Mouse (Mus musculus) fat pad, adult 2 months (tissue): Measurements from ENCODE around the gene Phospho2.
"Not testable (repeated sequence)": the region's sequence is repeated elsewhere in the genome, so short reads cannot be mapped to it uniquely, and the experiment has no call there.

Experiments
- DNase-seq: peaks from one replicate; pipeline ENCODE4 v3.0.0-alpha.2; 2011; ENCODE audit warnings: low read depth, low spot score; ENCODE audit errors: extremely low read depth

Gene Phospho2

GRCm38 (mm10) chr2:69789429-69790069, at the start of gene Phospho2, which contains the start of gene Ccdc173:
Gene Phospho2, plus strand, starts transcription at chr2:69789623.
Gene Ccdc173, minus strand, starts transcription at chr2:69789575.
- peak; percentile 74 for DNase-seq

- no peak for DNase-seq
Measured at GRCm38 (mm10) chr2:69745091-69745490, 44.3 kb upstream of the Phospho2 start.

GRCm38 (mm10) chr2:69760980-69761379, 28.4 kb upstream of the Phospho2 start:
- no peak for DNase-seq

GRCm38 (mm10) chr2:69763340-69763739, 26.1 kb upstream of the Phospho2 start:
- DNase-seq, result no peak

GRCm38 (mm10) chr2:69764716-69765115, 24.7 kb upstream of the Phospho2 start:
- DNase-seq, result no peak

- DNase-seq, result no peak
Measured at GRCm38 (mm10) chr2:69773331-69773730, 16.1 kb upstream of the Phospho2 start.

- DNase-seq, result no peak
Measured at GRCm38 (mm10) chr2:69777985-69778835, 11.2 kb upstream of the Phospho2 start.

- no peak for DNase-seq
Measured at GRCm38 (mm10) chr2:69778836-69779177, 10.6 kb upstream of the Phospho2 start.

- no peak for DNase-seq
Measured at GRCm38 (mm10) chr2:69788974-69789373, 449 bp upstream of the Phospho2 start.

- peak; percentile 30 for DNase-seq
Measured at GRCm38 (mm10) chr2:69790285-69790684, 862 bp downstream of the Phospho2 start.

GRCm38 (mm10) chr2:69790722-69791121, 1.3 kb downstream of the Phospho2 start:
- DNase-seq, result no peak

GRCm38 (mm10) chr2:69802911-69803312, 13.5 kb downstream of the Phospho2 start:
- no peak for DNase-seq

GRCm38 (mm10) chr2:69803756-69804155, 14.3 kb downstream of the Phospho2 start:
- no peak for DNase-seq

GRCm38 (mm10) chr2:69804663-69805062, 15.2 kb downstream of the Phospho2 start:
- DNase-seq, result not testable (repeated sequence)

GRCm38 (mm10) chr2:69810169-69810568, 20.7 kb downstream of the Phospho2 start:
- no peak for DNase-seq

GRCm38 (mm10) chr2:69811349-69811748, 21.9 kb downstream of the Phospho2 start:
- not testable (repeated sequence) for DNase-seq

GRCm38 (mm10) chr2:69816575-69816974, 27.2 kb downstream of the Phospho2 start:
- DNase-seq, result no peak

GRCm38 (mm10) chr2:69818350-69819085, 29.1 kb downstream of the Phospho2 start:
- no peak for DNase-seq

- no peak for DNase-seq
Measured at GRCm38 (mm10) chr2:69820201-69820600, 30.8 kb downstream of the Phospho2 start.

- DNase-seq, result no peak
Measured at GRCm38 (mm10) chr2:69821711-69822110, 32.3 kb downstream of the Phospho2 start, which contains the start of gene Klhl23. Gene Klhl23, plus strand, starts transcription at chr2:69821944.

GRCm38 (mm10) chr2:69822361-69823128, 33.1 kb downstream of the Phospho2 start:
- no peak for DNase-seq
